Mouse (Mus musculus) adrenal gland (tissue): ENCODE data around the gene Fras1.

Experiments used
- intact Hi-C: fragments of 180-260 bp; cut with DNase I; formaldehyde crosslinking; loops from one replicate; pipeline ENCODE4 v1.15.1; 2025

Fras1 gene

GRCm38 (mm10) chr5:96574586-96574985 is 200.8 kb downstream of the Fras1 start:
- intact Hi-C loops, result no loop called here

GRCm38 (mm10) chr5:96578705-96579104 is 204.9 kb downstream of the Fras1 start:
- intact Hi-C loops, result no loop called here

GRCm38 (mm10) chr5:96579938-96580337 is 206.2 kb downstream of the Fras1 start:
- intact Hi-C loops, result no loop called here

- intact Hi-C loops, result no loop called here
Measured at GRCm38 (mm10) chr5:96584730-96585129, 211.0 kb downstream of the Fras1 start.

GRCm38 (mm10) chr5:96590621-96591020 is 216.9 kb downstream of the Fras1 start:
- intact Hi-C loops, result no loop called here

- intact Hi-C loops, result no loop called here
Measured at GRCm38 (mm10) chr5:96595793-96596192, 222.0 kb downstream of the Fras1 start.

GRCm38 (mm10) chr5:96603974-96604769 is 230.4 kb downstream of the Fras1 start:
- intact Hi-C loops, result no loop called here

GRCm38 (mm10) chr5:96608036-96608435 is 234.3 kb downstream of the Fras1 start:
- intact Hi-C loops, result no loop called here

- intact Hi-C loops, result no loop called here
Measured at GRCm38 (mm10) chr5:96608581-96609280, 235.0 kb downstream of the Fras1 start.

- intact Hi-C loops, result no loop called here
Measured at GRCm38 (mm10) chr5:96612077-96612476, 238.3 kb downstream of the Fras1 start.

- intact Hi-C loops, result no loop called here
Measured at GRCm38 (mm10) chr5:96616954-96617646, 243.3 kb downstream of the Fras1 start.

- intact Hi-C loops, result no loop called here
Measured at GRCm38 (mm10) chr5:96618008-96618407, 244.3 kb downstream of the Fras1 start.

GRCm38 (mm10) chr5:96620209-96620608 is 246.5 kb downstream of the Fras1 start:
- intact Hi-C loops, result no loop called here

GRCm38 (mm10) chr5:96620618-96621017 is 246.9 kb downstream of the Fras1 start:
- intact Hi-C loops, result no loop called here

- intact Hi-C loops, result no loop called here
Measured at GRCm38 (mm10) chr5:96622604-96623352, 249.0 kb downstream of the Fras1 start.

GRCm38 (mm10) chr5:96629851-96630250 is 256.1 kb downstream of the Fras1 start:
- intact Hi-C loops, result no loop called here

GRCm38 (mm10) chr5:96635146-96635862 is 261.5 kb downstream of the Fras1 start:
- intact Hi-C loops, result no loop called here

- intact Hi-C loops, result no loop called here
Measured at GRCm38 (mm10) chr5:96635866-96636265, 262.1 kb downstream of the Fras1 start.

GRCm38 (mm10) chr5:96639213-96639910 is 265.6 kb downstream of the Fras1 start:
- intact Hi-C loops, result no loop called here

- intact Hi-C loops, result no loop called here
Measured at GRCm38 (mm10) chr5:96641297-96641696, 267.5 kb downstream of the Fras1 start.
